Mouse (Mus musculus) spleen, adult 2 months (tissue): ENCODE measurements around the gene Fam118a.

Experiments used
- CTCF ChIP-seq: fragments of 200-500 bp; IDR thresholded peaks from 2 replicates; pipeline ENCODE4 v1.5.1; 2011; ENCODE audit warnings: mild to moderate bottlenecking, inconsistent platforms; ENCODE audit not compliant: insufficient read depth, insufficient read length, insufficient replicate concordance; ENCODE audit errors: extremely low read depth
- POLR2A ChIP-seq: fragments of 200-500 bp; IDR thresholded peaks from 2 replicates; pipeline ENCODE4 v1.6.1; 2011; ENCODE audit warnings: low read depth, low read length, inconsistent platforms

- TF ChIP-seq CTCF: no peak
- no peak for TF ChIP-seq POLR2A
These were observed 39.6 kb upstream of the Fam118a start for GRCm38 (mm10) chr15:84989098-84989497.
